Mouse (Mus musculus) liver, postnatal 0 days (tissue): Measurements from ENCODE around the gene Fam243.

Experiments
- CTCF ChIP-seq: sonication (generic); IDR thresholded peaks from 2 replicates; pipeline ENCODE4 v1.5.1; 2016; ENCODE audit warnings: antibody characterized with exemption, low read depth
- EP300 ChIP-seq: IDR thresholded peaks from 2 replicates; pipeline ENCODE4 v1.6.1; 2016; ENCODE audit warnings: antibody characterized with exemption, low read depth, mild to moderate bottlenecking

GRCm38 (mm10) chr16:92325062-92325406 is 3.8 kb upstream of the Fam243 start:
- no peak for TF ChIP-seq CTCF
- TF ChIP-seq EP300 = no peak
